Mouse (Mus musculus) fat pad, adult 2 months (tissue): Measurements from ENCODE around the gene Zfp629.
A peak's percentile ranks its signal among the peaks of the same experiment; 100 is the strongest.

Source experiments
- DNase-seq: peaks from one replicate; pipeline ENCODE4 v3.0.0-alpha.2; 2011; ENCODE audit warnings: low read depth, low spot score; ENCODE audit errors: extremely low read depth

The Zfp629 gene

GRCm38 (mm10) chr7:127572895-127573471 lies 42.6 kb downstream of the Zfp629 start, which contains the start of gene Phkg2:
Gene Phkg2 (plus strand): TSS chr7:127573340.
- peak; percentile 97 for DNase-seq

- DNase-seq = peak; percentile 70
Measured at GRCm38 (mm10) chr7:127564381-127565150, 51.0 kb downstream of the Zfp629 start.

GRCm38 (mm10) chr7:127561340-127561858 lies 54.2 kb downstream of the Zfp629 start, which contains the start of gene Tmem265:
Gene Tmem265 (plus strand): TSS chr7:127561390.
- peak; percentile 61 for DNase-seq

- DNase-seq = no peak
Measured at GRCm38 (mm10) chr7:127560580-127560979, 55.0 kb downstream of the Zfp629 start.
